7 mouse cellular contexts compared by ENCODE assay signal in the genomic region with DNA sequence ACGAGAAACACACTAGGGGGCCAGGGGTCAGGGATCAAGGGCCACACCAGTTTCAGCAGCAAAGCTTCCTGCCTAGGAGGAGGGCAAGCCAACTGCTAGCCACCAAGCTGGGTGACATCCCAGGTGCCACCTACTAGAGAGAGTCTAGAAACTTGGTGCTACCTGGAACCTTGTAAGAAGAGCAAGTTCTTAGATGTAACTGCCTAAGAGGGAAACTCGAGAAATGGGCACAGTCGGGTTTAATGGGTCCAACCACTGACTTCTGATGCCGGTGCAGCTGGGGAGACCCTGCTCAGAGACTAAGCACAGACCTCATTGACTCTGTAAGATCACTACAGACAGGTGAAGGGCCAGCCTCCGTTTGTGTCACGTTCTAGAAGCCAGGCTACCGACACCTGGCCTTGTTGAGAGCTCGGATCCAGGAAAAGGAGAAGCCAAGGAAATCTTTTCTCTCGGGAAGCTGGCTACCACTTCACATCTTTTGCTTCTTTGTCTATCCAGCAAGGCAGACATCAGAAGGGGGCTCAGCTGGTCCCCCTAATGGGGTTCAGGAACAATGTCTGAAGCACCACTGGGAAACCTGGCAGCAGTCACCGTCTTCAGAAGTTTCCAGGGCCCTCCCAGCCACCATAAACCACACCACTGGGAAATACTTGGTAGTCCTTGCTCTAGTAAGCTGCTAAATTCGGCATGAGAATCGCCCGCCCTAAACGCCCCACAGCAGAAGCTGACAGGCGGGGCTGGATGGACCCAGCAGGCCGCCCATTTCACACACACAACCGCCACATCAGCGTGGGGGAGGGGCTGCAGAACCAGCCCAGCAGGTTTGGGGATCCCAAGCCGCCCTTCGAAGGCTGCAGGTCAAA. TPM values are rescaled to one million over a fixed set of nuclear protein-coding genes. Genes with fewer than 3 reads are reported as not detected.
DNase-seq lines count a peak whose midpoint lies in the region; ATAC-seq lines count a peak whose summit lies in the region.

No protein-coding gene starts in this region.

- H3K9ac ChIP-seq in hindbrain, embryonic 14.5 days, result peak overlapping the region; percentile 100
- H3K9ac ChIP-seq in midbrain, embryonic 13.5 days (replicated peaks), result peak overlapping the region; percentile 100

- peak overlapping the region; percentile 99 for H3K27ac ChIP-seq in hindbrain, embryonic 14.5 days
- peak overlapping the region; percentile 100 for H3K27ac ChIP-seq in limb, embryonic 10.5 days
- H3K27ac ChIP-seq in midbrain, embryonic 13.5 days, result peak overlapping the region; percentile 100

- H3K4me2 ChIP-seq in hindbrain, embryonic 14.5 days (replicated peaks), result peak overlapping the region; percentile 100
- H3K4me2 ChIP-seq in midbrain, embryonic 13.5 days (replicated peaks), result peak overlapping the region; percentile 97

- H3K4me1 ChIP-seq in hindbrain, embryonic 14.5 days (replicated peaks; ENCODE audit: control insufficient read depth, insufficient read depth, low read length), result peaks cover 49% of the 10 kb centered on the region
- H3K4me1 ChIP-seq in limb, embryonic 10.5 days, result peaks cover 68% of the 10 kb centered on the region
- H3K4me1 ChIP-seq in midbrain, embryonic 13.5 days (replicated peaks), result peaks cover 56% of the 10 kb centered on the region

- H3K27me3 ChIP-seq in hindbrain, embryonic 14.5 days (ENCODE audit: control insufficient read depth, insufficient read depth, low read length), result no peaks in the 10 kb centered on the region
- no peaks in the 10 kb centered on the region for H3K27me3 ChIP-seq in limb, embryonic 10.5 days (ENCODE audit: low read depth, poor library complexity, severe bottlenecking)
- H3K27me3 ChIP-seq in midbrain, embryonic 13.5 days, result no peaks in the 10 kb centered on the region

- H3K36me3 ChIP-seq in hindbrain, embryonic 14.5 days (replicated peaks; ENCODE audit: control insufficient read depth, insufficient read depth), result peaks cover 39% of the 10 kb centered on the region
- H3K36me3 ChIP-seq in limb, embryonic 10.5 days, result peaks cover 39% of the 10 kb centered on the region
- H3K36me3 ChIP-seq in midbrain, embryonic 13.5 days, result peaks cover 29% of the 10 kb centered on the region

- peak overlapping the region; percentile 91 for H3K4me3 ChIP-seq in hindbrain, embryonic 14.5 days (replicated peaks; ENCODE audit: low read length)
- H3K4me3 ChIP-seq in limb, embryonic 10.5 days, result peak overlapping the region; percentile 99
- H3K4me3 ChIP-seq in midbrain, embryonic 13.5 days (replicated peaks), result peak overlapping the region; percentile 96

- WGBS in hindbrain, embryonic 14.5 days, result under 1% methylated on average over 20 of the region's 20 CpGs
- 2% methylated on average over 20 of the region's 20 CpGs for WGBS in limb, embryonic 10.5 days
- 1% methylated on average over 20 of the region's 20 CpGs for WGBS in midbrain, embryonic 13.5 days

- no peak for ATAC-seq in hindbrain, embryonic 14.5 days (ENCODE audit: low FRiP score)
- no peak for ATAC-seq in midbrain, embryonic 13.5 days

- peak; percentile 98 for DNase-seq in R1 (ENCODE audit: low read depth, low spot score)
- DNase-seq in cerebellum, adult 9-11 months, result peak; percentile 82
- DNase-seq in frontal cortex, postnatal 36 days (ENCODE audit: low spot score in 2 of 2), result peak; percentile 70 to 76
- peak; percentile 59 for DNase-seq in hindbrain, embryonic 14.5 days (ENCODE audit: low spot score)
- peak; percentile 84 for DNase-seq in limb, embryonic 10.5 days (ENCODE audit: low spot score)
- peak; percentile 58 to 68 for DNase-seq in spleen, postnatal 14 days (ENCODE audit: low spot score in 2 of 2)

- no peaks in the 10 kb centered on the region for H3K9me3 ChIP-seq in hindbrain, embryonic 14.5 days (ENCODE audit: control insufficient read depth, low read length)
- no peaks in the 10 kb centered on the region for H3K9me3 ChIP-seq in limb, embryonic 10.5 days (replicated peaks)
- H3K9me3 ChIP-seq in midbrain, embryonic 13.5 days, result no peaks in the 10 kb centered on the region

RNA-seq across cellular contexts. Expression of gene Setd1b, which starts 4.7 kb away (rescaled TPM):
- polyA plus RNA-seq in hindbrain, embryonic 14.5 days (2014; fragmentation: Nextera tagmentation; extraction: Ambion mirVana), result 12.6 and 12.7 TPM in 2 replicates
- polyA plus RNA-seq in limb, embryonic 10.5 days (2016; fragmentation: Nextera tagmentation; extraction: Ambion mirVana), result 9.4 and 10.6 TPM in 2 replicates
- 13.3 and 14.1 TPM in 2 replicates for polyA plus RNA-seq in midbrain, embryonic 13.5 days (2015; fragmentation: Nextera tagmentation; extraction: Ambion mirVana)

RNA-seq across cellular contexts. Expression of gene Rhof, which starts 4.8 kb away (rescaled TPM):
- 13.0 and 17.5 TPM in 2 replicates for polyA plus RNA-seq in hindbrain, embryonic 14.5 days (2014; fragmentation: Nextera tagmentation; extraction: Ambion mirVana)
- 1.8 and 2.0 TPM in 2 replicates for polyA plus RNA-seq in limb, embryonic 10.5 days (2016; fragmentation: Nextera tagmentation; extraction: Ambion mirVana)
- 2.6 and 3.3 TPM in 2 replicates for polyA plus RNA-seq in midbrain, embryonic 13.5 days (2015; fragmentation: Nextera tagmentation; extraction: Ambion mirVana)

RNA-seq across cellular contexts. Expression of gene Psmd9, which starts 31.9 kb away (rescaled TPM):
- 59.1 and 66.8 TPM in 2 replicates for polyA plus RNA-seq in hindbrain, embryonic 14.5 days (2014; fragmentation: Nextera tagmentation; extraction: Ambion mirVana)
- 90.1 and 92.0 TPM in 2 replicates for polyA plus RNA-seq in limb, embryonic 10.5 days (2016; fragmentation: Nextera tagmentation; extraction: Ambion mirVana)
- 72.2 and 74.0 TPM in 2 replicates for polyA plus RNA-seq in midbrain, embryonic 13.5 days (2015; fragmentation: Nextera tagmentation; extraction: Ambion mirVana)

RNA-seq across cellular contexts. Expression of gene Hpd, which starts 45.2 kb away (rescaled TPM):
- polyA plus RNA-seq in hindbrain, embryonic 14.5 days (2014; fragmentation: Nextera tagmentation; extraction: Ambion mirVana), result not detected in 2 replicates
- not detected in 2 replicates for polyA plus RNA-seq in limb, embryonic 10.5 days (2016; fragmentation: Nextera tagmentation; extraction: Ambion mirVana)
- polyA plus RNA-seq in midbrain, embryonic 13.5 days (2015; fragmentation: Nextera tagmentation; extraction: Ambion mirVana), result not detected in 2 replicates
